Mouse (Mus musculus) hindbrain, postnatal 0 days (tissue): ENCODE results near the gene Nxpe4. TPM values are rescaled to one million over a fixed set of nuclear protein-coding genes. Genes with fewer than 3 reads are reported as not detected.

Experiments used
- ATAC-seq: fragments of 200-750 bp; cut with Nextera tagmentation; 2 replicates; pipeline ENCODE4 v1.8.0; 2017; ENCODE audit warnings: mild to moderate bottlenecking, moderate TSS enrichment, moderate library complexity
- DNase-seq: peaks from one replicate; pipeline ENCODE4 v3.0.0-alpha.2; 2015; ENCODE audit warnings: low spot score
- H3K27ac ChIP-seq: fragments of 300-500 bp; sonication (generic); 2 replicates; pipeline ENCODE4 v1.5.1; 2014; ENCODE audit warnings: mild to moderate bottlenecking
- H3K27me3 ChIP-seq: fragments of 300-500 bp; sonication (generic); 2 replicates; pipeline ENCODE4 v1.6.1; 2014; ENCODE audit warnings: low read length, mixed read lengths; ENCODE audit not compliant: insufficient read depth
- H3K36me3 ChIP-seq: fragments of 300-500 bp; sonication (generic); 2 replicates; pipeline ENCODE4 v1.6.1; 2014; ENCODE audit warnings: low read length, mixed read lengths; ENCODE audit not compliant: insufficient read depth
- H3K4me1 ChIP-seq: fragments of 300-500 bp; sonication (generic); 2 replicates; pipeline ENCODE4 v1.6.1; 2014; ENCODE audit warnings: antibody characterized with exemption, low read length, mixed read lengths; ENCODE audit not compliant: insufficient read depth
- H3K4me2 ChIP-seq: fragments of 300-500 bp; sonication (generic); 2 replicates; pipeline ENCODE4 v1.6.1; 2014; ENCODE audit warnings: low read depth, mild to moderate bottlenecking, low read length, moderate library complexity, mixed read lengths
- H3K4me3 ChIP-seq: fragments of 300-500 bp; sonication (generic); 2 replicates; pipeline ENCODE4 v1.5.1; 2014; ENCODE audit warnings: low read length
- H3K9ac ChIP-seq: fragments of 300-500 bp; sonication (generic); replicated peaks from 2 replicates; pipeline ENCODE4 v1.6.1; 2014; ENCODE audit warnings: mild to moderate bottlenecking, low read length, moderate library complexity, mixed read lengths
- H3K9me3 ChIP-seq: fragments of 300-500 bp; sonication (generic); 2 replicates; pipeline ENCODE4 v1.6.1; 2016; ENCODE audit warnings: low read length, mixed read lengths
- CTCF ChIP-seq: IDR thresholded peaks from 2 replicates; pipeline ENCODE4 v1.5.1; 2016; ENCODE audit warnings: antibody characterized with exemption, control low read depth, low read depth
- WGBS: fragments of 180-500 bp; shearing (Covaris S2); extraction: QIAGEN DNeasy Blood & Tissue Kit; methylation state at CpG from one replicate; pipeline ENCODE4 v1.1.7; 2014; 5-methylcytosine and 5-hydroxymethylcytosine counted together
- polyA plus RNA-seq: library from polyadenylated mRNA; unstranded; fragments of >200 nt; fragmentation: Nextera tagmentation; extraction: Ambion mirVana; gene quantifications from 2 replicates; pipeline ENCODE4 v1.2.1, GENCODE M21; 2015
- total RNA-seq: library from RNA; depleted of rRNA; stranded (reverse); fragments of >200 nt; gene quantifications from 2 replicates; pipeline ENCODE4 v1.2.3, GENCODE M21; 2014

Gene Nxpe4
- total and polyA plus RNA-seq, 2 experiments from 2014 or later, result 10.8 to 17.1 TPM

GRCm38 (mm10) chr9:48360826-48361225 is 199.0 kb downstream of the Nxpe4 start:
- Histone ChIP-seq H3K4me1 (no peaks in the 10 kb centered on the region), H3K4me3 (no peak overlapping the region), H3K27me3 (no peaks in the 10 kb centered on the region), H3K27ac (no peak overlapping the region), H3K9me3 (no peaks in the 10 kb centered on the region), H3K9ac (no peak overlapping the region), H3K36me3 (no peaks in the 10 kb centered on the region), H3K4me2 (no peak overlapping the region)
- ATAC-seq (no peak), DNase-seq (no peak)
- 68% methylated on average over 4 of the region's 4 CpGs for WGBS
- TF ChIP-seq CTCF, result no peak; the same call in 1 of the 2 replicates

DNA sequence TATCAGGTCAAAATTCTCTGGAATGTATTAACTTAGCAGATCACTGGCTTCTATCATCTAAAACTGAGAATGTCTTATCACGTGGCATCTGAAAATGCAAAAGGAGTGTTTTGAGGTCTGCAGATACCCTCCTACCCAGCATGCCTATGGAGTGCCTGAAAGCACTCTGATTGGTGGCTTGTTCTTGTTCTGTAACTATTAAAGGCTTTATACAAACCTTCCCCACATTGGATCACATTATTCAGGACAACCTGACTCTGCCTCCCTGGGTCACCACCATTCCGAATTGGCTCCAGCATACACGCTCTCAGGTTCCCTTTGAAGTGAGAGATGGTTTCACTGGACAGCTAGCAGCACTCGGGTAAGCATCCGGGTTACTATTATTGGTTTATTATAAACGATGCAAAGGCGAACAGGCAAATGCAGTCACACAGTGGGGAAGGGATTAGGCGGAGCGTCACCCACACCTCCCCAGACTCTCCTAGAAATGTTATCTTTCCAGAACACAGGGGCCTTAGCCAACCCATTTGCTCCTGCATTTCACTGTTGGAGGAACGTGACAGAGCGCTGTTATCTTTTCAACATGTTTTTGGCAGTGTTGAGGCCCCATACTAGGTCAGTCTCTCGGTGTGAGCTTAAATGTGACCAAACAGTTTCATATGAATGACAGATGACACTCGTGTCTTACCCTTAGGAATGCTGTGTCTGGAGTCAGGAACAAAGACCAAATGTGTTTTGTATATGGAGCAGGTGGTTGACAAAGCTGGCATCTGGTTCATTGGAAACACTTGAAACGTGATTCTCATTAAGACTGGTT is 200.2 kb downstream of the Nxpe4 start:
- ATAC-seq, result no peak
- no peaks in the 10 kb centered on the region for H3K4me1 ChIP-seq
- no peaks in the 10 kb centered on the region for H3K27me3 ChIP-seq
- H3K36me3 ChIP-seq, result no peaks in the 10 kb centered on the region
- H3K9ac ChIP-seq, result no peak overlapping the region
- H3K4me2 ChIP-seq, result no peak overlapping the region
- no peaks in the 10 kb centered on the region for H3K9me3 ChIP-seq
- no peak overlapping the region for H3K4me3 ChIP-seq
- no peak overlapping the region for H3K27ac ChIP-seq
- no peak for DNase-seq
- TF ChIP-seq CTCF, result no peak
- WGBS, result 62% methylated on average over 14 of the region's 14 CpGs

DNA sequence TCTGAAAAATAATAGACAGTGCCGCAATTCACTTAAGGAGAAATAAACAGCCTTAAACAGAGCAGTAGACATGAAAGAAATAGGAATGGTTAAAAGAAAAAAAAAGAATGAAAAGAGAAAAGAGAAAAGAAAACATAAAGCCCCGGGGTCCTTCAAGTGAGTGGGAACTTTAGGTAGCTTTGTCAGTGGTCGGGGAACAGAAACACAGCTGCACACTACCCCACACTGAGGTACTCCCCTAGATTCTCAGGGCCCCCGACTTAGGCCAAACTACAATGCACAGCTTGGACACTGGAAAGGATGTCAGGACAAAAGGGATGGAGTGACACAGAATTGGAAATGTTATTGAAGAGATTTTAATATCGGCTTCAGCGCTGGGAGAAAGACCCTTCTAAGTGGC is 200.9 kb downstream of the Nxpe4 start:
- H3K4me1 ChIP-seq, result no peaks in the 10 kb centered on the region
- WGBS, result 83% methylated on average over 6 of the region's 6 CpGs
- H3K36me3 ChIP-seq, result no peaks in the 10 kb centered on the region
- H3K9ac ChIP-seq, result no peak overlapping the region
- no peaks in the 10 kb centered on the region for H3K9me3 ChIP-seq
- ATAC-seq (no peak), DNase-seq (no peak)
- H3K4me3 ChIP-seq, result no peak overlapping the region
- TF ChIP-seq CTCF, result no peak
- no peak overlapping the region for H3K27ac ChIP-seq
- H3K4me2 ChIP-seq, result no peak overlapping the region
- H3K27me3 ChIP-seq, result no peaks in the 10 kb centered on the region

DNA sequence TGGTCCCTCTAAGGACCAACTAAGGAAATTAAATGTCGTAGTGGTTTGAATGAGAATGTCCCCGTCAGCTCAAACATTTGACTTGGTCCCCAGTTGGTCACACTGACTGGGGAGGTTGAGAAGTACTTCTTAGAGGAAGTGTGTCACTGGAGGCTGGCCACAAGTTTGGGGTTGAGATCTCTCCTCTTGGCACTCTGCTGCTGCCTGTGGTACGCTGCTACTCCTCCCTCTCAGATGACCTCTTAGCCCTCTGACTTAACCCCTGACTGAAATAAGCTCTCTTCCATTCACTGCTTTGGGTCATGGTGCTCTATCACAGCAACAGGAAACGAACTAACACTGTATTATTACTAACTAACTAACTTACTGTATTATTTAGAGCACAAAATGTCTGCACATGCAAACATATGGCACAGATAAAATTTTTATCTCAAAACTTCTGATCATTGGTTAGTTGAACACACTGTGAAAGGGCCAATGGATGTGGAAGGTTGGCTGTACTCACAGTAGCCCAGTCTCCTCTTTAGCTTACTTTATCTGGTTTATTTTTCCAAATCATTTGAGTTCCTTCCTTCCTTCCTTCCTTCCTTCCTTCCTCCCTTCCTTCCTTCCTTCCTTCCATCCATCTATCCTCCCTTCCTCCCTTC is 211.5 kb downstream of the Nxpe4 start:
- Histone ChIP-seq H3K27ac (no peak overlapping the region), H3K9me3 (no peaks in the 10 kb centered on the region), H3K27me3 (no peaks in the 10 kb centered on the region), H3K9ac (no peak overlapping the region), H3K4me3 (no peak overlapping the region), H3K36me3 (no peaks in the 10 kb centered on the region), H3K4me1 (no peaks in the 10 kb centered on the region), H3K4me2 (no peak overlapping the region)
- 75% methylated on average over 4 of the region's 4 CpGs for WGBS
- TF ChIP-seq CTCF, result no peak
- no peak for DNase-seq
- ATAC-seq, result no peak

DNA sequence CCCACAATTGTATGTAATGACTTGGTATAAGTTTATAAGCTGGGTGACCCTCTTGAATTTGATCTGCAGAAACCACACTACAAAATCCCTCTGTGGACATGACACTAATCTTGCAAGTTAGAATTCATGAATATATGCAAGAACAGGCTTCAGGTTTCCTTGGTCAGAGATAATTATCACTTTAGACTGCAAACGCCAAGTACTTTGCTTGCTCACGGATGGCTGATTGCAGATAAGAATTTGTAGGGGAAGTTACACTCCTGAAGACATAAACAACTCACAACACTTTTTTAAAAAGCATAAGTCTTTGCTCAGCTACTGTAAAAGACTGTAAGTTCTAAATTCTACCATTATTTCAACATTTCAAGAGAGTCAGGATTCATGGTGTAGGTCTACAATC is 212.5 kb downstream of the Nxpe4 start:
- Histone ChIP-seq H3K27ac (no peak overlapping the region), H3K4me3 (no peak overlapping the region), H3K4me1 (no peaks in the 10 kb centered on the region), H3K4me2 (no peak overlapping the region), H3K9me3 (no peaks in the 10 kb centered on the region), H3K27me3 (no peaks in the 10 kb centered on the region), H3K36me3 (no peaks in the 10 kb centered on the region), H3K9ac (no peak overlapping the region)
- TF ChIP-seq CTCF, result no peak
- ATAC-seq, result no peak
- no peak for DNase-seq
- WGBS, result 87% methylated on average over 2 of the region's 2 CpGs

GRCm38 (mm10) chr9:48388451-48388850 is 226.6 kb downstream of the Nxpe4 start:
- H3K27me3 ChIP-seq, result no peaks in the 10 kb centered on the region
- ATAC-seq (no peak), DNase-seq (no peak)
- WGBS, result 75% methylated on average over 4 of the region's 4 CpGs
- H3K4me2 ChIP-seq, result no peak overlapping the region
- no peaks in the 10 kb centered on the region for H3K36me3 ChIP-seq
- no peak overlapping the region for H3K27ac ChIP-seq
- H3K9ac ChIP-seq, result no peak overlapping the region
- no peaks in the 10 kb centered on the region for H3K9me3 ChIP-seq
- H3K4me1 ChIP-seq, result no peaks in the 10 kb centered on the region
- no peak overlapping the region for H3K4me3 ChIP-seq
- no peak for TF ChIP-seq CTCF

GRCm38 (mm10) chr9:48389983-48390382 is 228.2 kb downstream of the Nxpe4 start:
- no peak for ATAC-seq
- no peak for DNase-seq
- no peaks in the 10 kb centered on the region for H3K27me3 ChIP-seq
- no peak for TF ChIP-seq CTCF
- no peaks in the 10 kb centered on the region for H3K4me1 ChIP-seq
- no peaks in the 10 kb centered on the region for H3K9me3 ChIP-seq
- 86% methylated on average over 3 of the region's 3 CpGs for WGBS
- H3K4me2 ChIP-seq, result no peak overlapping the region
- no peak overlapping the region for H3K9ac ChIP-seq
- no peak overlapping the region for H3K27ac ChIP-seq
- H3K36me3 ChIP-seq, result no peaks in the 10 kb centered on the region
- H3K4me3 ChIP-seq, result no peak overlapping the region
